ENCODE assay signal across 27 mouse cellular contexts in genomic region chr1:119775915-119776314, GRCm38 (mm10).
DNase-seq lines count a peak whose midpoint lies in the region; ATAC-seq and TF ChIP-seq lines count a peak whose summit lies in the region.
"Had no signal": no experiment of that assay in that cellular context is flagged by ENCODE, and none has a peak within 500 bp of the region (broad histone marks: within the 10 kb centered on the region; RNA-seq: fewer than 3 reads in every experiment).

No protein-coding gene starts in this region.

- H3K36me3 ChIP-seq in splenic B cell, adult 2 months (ENCODE audit: control insufficient read depth, insufficient read depth, low read length, poor library complexity, severe bottlenecking), result no peaks in the 10 kb centered on the region
- H3K36me3 ChIP-seq in heart, embryonic 10.5 days, result no peaks in the 10 kb centered on the region
- H3K36me3 ChIP-seq: heart, embryonic 12.5 days; heart, embryonic 15.5 days had no signal

- peak; percentile 79 for ATAC-seq in CD4-positive, CD25-positive, alpha-beta regulatory T cell, adult 4 months
- ATAC-seq: forebrain, embryonic 13.5 days; forebrain, embryonic 16.5 days; hindbrain, postnatal 0 days; intestine, postnatal 0 days; Patski had no signal

- peak overlapping the region; percentile 36 for H3K27ac ChIP-seq in bone marrow macrophage, adult 2 months (ENCODE audit: insufficient read depth, low read depth, low read length)
- no peak overlapping the region for H3K27ac ChIP-seq in heart, embryonic 10.5 days
- H3K27ac ChIP-seq: forebrain, embryonic 10.5 days; forebrain, embryonic 13.5 days; heart, embryonic 15.5 days; hindbrain, embryonic 14.5 days; hindbrain, postnatal 0 days had no signal

- intact Hi-C loops in heart, postnatal 25 days (cut with DNase I), result no loop called here

- TF ChIP-seq CTCF in bone marrow macrophage, adult 2 months (IDR thresholded peaks at IDR 0.05; ENCODE audit: low read depth, low read length), result no peak

- WGBS in heart, embryonic 10.5 days, result 84% methylated on average over 2 of the region's 2 CpGs

- TF ChIP-seq POLR2A in bone marrow macrophage, adult 2 months (IDR thresholded peaks at IDR 0.05; ENCODE audit: borderline replicate concordance, low read depth, low read length), result no peak

- peak; percentile 13 for DNase-seq in CD4-positive helper T cell, adult 2 months (ENCODE audit: low read depth, low spot score)
- peak; percentile 3 for DNase-seq in splenic B cell, adult 2 months (ENCODE audit: low read depth, low spot score)
- DNase-seq in heart, postnatal 25 days (ENCODE audit: low spot score), result no peak
- no peak for DNase-seq in lung, postnatal 14 days
- no peak for DNase-seq in heart, embryonic 10.5 days (ENCODE audit: low spot score)
- DNase-seq: adrenal gland, adult 8-10 months; cerebellum, adult 11-12 months; cerebellum, adult 8-10 months; cerebellum, postnatal 10 days; cerebellum, postnatal 36 days; gastrocnemius, postnatal 10 days; gastrocnemius, postnatal 36 days; heart, adult 11 months; heart, postnatal 10 days; heart, postnatal 4 days; kidney, adult 2 months had no signal

- no peak overlapping the region for H3K4me3 ChIP-seq in bone marrow macrophage, adult 2 months (ENCODE audit: insufficient read depth, low read length)
- H3K4me3 ChIP-seq in heart, embryonic 10.5 days, result no peak overlapping the region
- H3K4me3 ChIP-seq: forebrain, embryonic 10.5 days; forebrain, embryonic 13.5 days; heart, embryonic 12.5 days; heart, embryonic 15.5 days had no signal

- no peaks in the 10 kb centered on the region for H3K9me3 ChIP-seq in heart, embryonic 10.5 days
- H3K9me3 ChIP-seq: forebrain, embryonic 10.5 days; forebrain, embryonic 13.5 days; heart, embryonic 12.5 days; heart, embryonic 15.5 days had no signal

- H3K27me3 ChIP-seq in splenic B cell, adult 2 months (ENCODE audit: control insufficient read depth, insufficient read depth, low read length, poor library complexity, severe bottlenecking), result no peaks in the 10 kb centered on the region
- H3K27me3 ChIP-seq in heart, embryonic 10.5 days (ENCODE audit: insufficient read depth, poor library complexity, severe bottlenecking), result no peaks in the 10 kb centered on the region
- H3K27me3 ChIP-seq: forebrain, embryonic 13.5 days; heart, embryonic 12.5 days; heart, embryonic 15.5 days; Patski had no signal

- peaks cover 3% of the 10 kb centered on the region for H3K4me1 ChIP-seq in bone marrow macrophage, adult 2 months (ENCODE audit: control insufficient read depth, insufficient read depth, low read length)
- H3K4me1 ChIP-seq in heart, embryonic 10.5 days, result no peaks in the 10 kb centered on the region
- H3K4me1 ChIP-seq: forebrain, embryonic 10.5 days; forebrain, embryonic 13.5 days; heart, embryonic 12.5 days; heart, embryonic 15.5 days had no signal

Comparison
In these comparisons a context has a peak if more than half of its experiments do, and no peak if none do; other contexts are left out.
1. DNase-seq: peak in CD4-positive helper T cell, adult 2 months (single experiment) and splenic B cell, adult 2 months (single experiment); none in heart, postnatal 25 days (single experiment), lung, postnatal 14 days (single experiment) and heart, embryonic 10.5 days (single experiment).